Mouse (Mus musculus) forebrain, embryonic 11.5 days (tissue): ENCODE results near the gene Sobp. TPM values are rescaled to one million over a fixed set of nuclear protein-coding genes. Genes with fewer than 3 reads are reported as not detected.
A peak's percentile ranks its signal among the peaks of the same experiment; 100 is the strongest.

Experiments
- ATAC-seq: fragments of 200-750 bp; cut with Nextera tagmentation; replicated peaks from 2 replicates; pipeline ENCODE4 v1.8.0; 2017; ENCODE audit warnings: moderate TSS enrichment; ENCODE audit not compliant: low FRiP score
- DNase-seq: peaks from one replicate; pipeline ENCODE4 v3.0.0-alpha.2; 2017; ENCODE audit warnings: low spot score
- H3K27ac ChIP-seq: fragments of 300-500 bp; sonication (generic); 2 replicates; pipeline ENCODE4 v1.5.1; 2014; ENCODE audit warnings: low read depth, low read length
- H3K27me3 ChIP-seq: fragments of 300-500 bp; sonication (generic); 2 replicates; pipeline ENCODE4 v1.6.1; 2014; ENCODE audit warnings: mild to moderate bottlenecking, low read length, mixed read lengths; ENCODE audit not compliant: control insufficient read depth, insufficient read depth
- H3K36me3 ChIP-seq: fragments of 300-500 bp; sonication (generic); 2 replicates; pipeline ENCODE4 v1.6.1; 2014; ENCODE audit warnings: mild to moderate bottlenecking, low read length, moderate library complexity, mixed read lengths; ENCODE audit not compliant: control insufficient read depth, insufficient read depth
- H3K4me1 ChIP-seq: fragments of 300-500 bp; sonication (generic); replicated peaks from 2 replicates; pipeline ENCODE4 v1.6.1; 2014; ENCODE audit warnings: low read length, mixed read lengths; ENCODE audit not compliant: control insufficient read depth, insufficient read depth
- H3K4me2 ChIP-seq: fragments of 300-500 bp; sonication (generic); 2 replicates; pipeline ENCODE4 v1.6.1; 2014; ENCODE audit warnings: low read depth, mild to moderate bottlenecking, low read length, moderate library complexity, mixed read lengths; ENCODE audit not compliant: severe bottlenecking
- H3K4me3 ChIP-seq: fragments of 300-500 bp; sonication (generic); 2 replicates; pipeline ENCODE4 v1.5.1; 2014; ENCODE audit warnings: low read depth, low read length
- H3K9ac ChIP-seq: fragments of 300-500 bp; sonication (generic); 2 replicates; pipeline ENCODE4 v1.6.1; 2014; ENCODE audit warnings: low read length
- H3K9me3 ChIP-seq: fragments of 300-500 bp; sonication (generic); 2 replicates; pipeline ENCODE4 v1.6.1; 2016; ENCODE audit warnings: low read length, mixed read lengths; ENCODE audit not compliant: control insufficient read depth
- WGBS: fragments of 180-500 bp; shearing (Covaris S2); extraction: QIAGEN DNeasy Blood & Tissue Kit; methylation state at CpG from one replicate; pipeline ENCODE4 v1.1.7; 2014; 5-methylcytosine and 5-hydroxymethylcytosine counted together
- polyA plus RNA-seq: library from polyadenylated mRNA; unstranded; fragments of >200 nt; fragmentation: Nextera tagmentation; extraction: Ambion mirVana; gene quantifications from 2 replicates; pipeline ENCODE4 v1.2.1, GENCODE M21; 2014

Gene Sobp
- polyA plus RNA-seq, 1 experiment from 2014 or later = 5.5 TPM

- DNase-seq (no peak), ATAC-seq (no peak)
- WGBS = 83% methylated on average over 3 of the region's 3 CpGs
- Histone ChIP-seq H3K4me2 (no peak overlapping the region), H3K9ac (no peak overlapping the region), H3K9me3 (no peaks in the 10 kb centered on the region), H3K36me3 (no peaks in the 10 kb centered on the region), H3K27me3 (no peaks in the 10 kb centered on the region), H3K4me3 (no peak overlapping the region), H3K4me1 (peaks cover 2% of the 10 kb centered on the region; the same call in 1 of the 2 replicates), H3K27ac (no peak overlapping the region)
These were observed 58.0 kb downstream of the Sobp start for GRCm38 (mm10) chr10:43116083-43116927.

- no peaks in the 10 kb centered on the region for H3K9me3 ChIP-seq
- no peak for DNase-seq
These were observed 62.0 kb downstream of the Sobp start for GRCm38 (mm10) chr10:43112296-43112695.

DNA sequence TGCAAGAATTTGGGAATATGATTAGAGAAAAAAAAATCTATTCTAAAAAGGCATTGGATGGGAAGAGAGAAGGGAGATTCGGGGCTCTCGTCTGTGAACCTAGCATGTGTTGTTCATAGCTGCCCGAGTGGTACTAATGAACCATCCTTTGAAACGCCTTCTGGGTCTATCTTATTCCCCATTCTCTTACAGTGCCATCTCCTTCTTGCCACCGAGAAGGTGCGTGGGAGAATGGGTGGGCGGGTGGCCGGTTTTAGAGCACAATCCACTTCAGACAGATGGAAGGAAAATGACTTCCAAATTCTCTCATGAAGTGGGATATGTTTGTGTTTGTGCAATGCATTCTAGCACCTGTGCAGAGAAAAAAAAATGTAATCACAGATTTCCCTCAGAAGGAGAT lies 67.7 kb downstream of the Sobp start:
- 53% methylated on average over 8 of the region's 8 CpGs for WGBS
- no peak overlapping the region for H3K9ac ChIP-seq
- no peak overlapping the region for H3K4me3 ChIP-seq
- no peak for ATAC-seq
- H3K9me3 ChIP-seq = no peaks in the 10 kb centered on the region
- no peak for DNase-seq
- H3K4me1 ChIP-seq = peaks cover 4% of the 10 kb centered on the region
- H3K4me2 ChIP-seq = no peak overlapping the region
- no peaks in the 10 kb centered on the region for H3K27me3 ChIP-seq
- peak overlapping the region; percentile 57; the same call in 1 of the 2 replicates for H3K27ac ChIP-seq
- H3K36me3 ChIP-seq = no peaks in the 10 kb centered on the region

More at GRCm38 (mm10) chr10:43112296-43112695, 62.0 kb downstream of the Sobp start:
- Histone ChIP-seq H3K4me3 (no peak overlapping the region), H3K4me2 (no peak overlapping the region), H3K4me1 (peaks cover 2% of the 10 kb centered on the region; the same call in 1 of the 2 replicates), H3K27ac (no peak overlapping the region), H3K9ac (no peak overlapping the region), H3K36me3 (no peaks in the 10 kb centered on the region), H3K27me3 (no peaks in the 10 kb centered on the region)
- 55% methylated on average over 7 of the region's 7 CpGs for WGBS
- ATAC-seq = peak; percentile 63; the same call in 1 of the 2 replicates

DNA sequence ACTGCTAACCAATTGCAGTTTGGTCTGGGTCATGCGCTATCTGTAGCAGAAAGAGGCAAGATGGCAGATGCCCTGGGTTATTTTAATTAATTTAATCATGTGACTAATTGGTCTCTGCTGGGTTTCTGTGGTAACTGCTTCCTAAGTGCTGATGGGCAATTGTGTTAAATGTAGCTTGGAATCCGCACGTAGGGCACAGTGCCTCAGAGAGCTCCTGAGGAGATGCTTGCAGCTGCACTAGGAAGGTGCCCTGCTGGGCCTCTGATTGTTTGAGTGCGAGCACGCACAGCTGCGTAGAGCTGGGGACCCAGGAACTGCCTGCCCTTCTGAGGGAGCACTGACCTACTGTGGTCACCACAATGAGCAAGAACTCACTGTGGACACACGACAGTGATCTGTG lies 68.1 kb downstream of the Sobp start:
- Histone ChIP-seq H3K4me2 (no peak overlapping the region), H3K4me1 (peaks cover 5% of the 10 kb centered on the region), H3K9ac (no peak overlapping the region), H3K36me3 (no peaks in the 10 kb centered on the region), H3K27ac (peak overlapping the region; percentile 57; the same call in 1 of the 2 replicates), H3K9me3 (no peaks in the 10 kb centered on the region), H3K27me3 (no peaks in the 10 kb centered on the region), H3K4me3 (no peak overlapping the region)
- ATAC-seq = peak; percentile 83
- DNase-seq = no peak
- WGBS = 16% methylated on average over 7 of the region's 7 CpGs

DNA sequence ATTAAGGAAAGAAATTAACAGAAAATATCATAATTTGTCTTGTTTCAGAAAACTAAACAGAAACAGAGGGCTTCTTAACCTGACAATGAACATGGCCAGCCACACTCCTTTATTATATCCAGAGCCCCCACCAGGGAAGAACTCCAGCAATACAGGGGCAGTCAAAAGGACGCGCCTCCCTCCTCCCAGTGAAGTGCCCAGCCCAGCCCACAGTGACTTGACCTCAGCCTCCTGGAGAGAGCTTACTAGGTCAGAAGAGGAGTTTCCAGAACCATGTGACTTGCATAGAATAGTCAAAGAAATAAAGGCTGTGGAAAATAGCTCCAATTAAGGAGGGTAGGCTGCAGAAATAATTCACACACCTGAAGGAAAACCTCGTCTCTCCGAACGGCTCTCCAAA lies 73.8 kb downstream of the Sobp start:
- H3K9ac ChIP-seq = no peak overlapping the region
- H3K9me3 ChIP-seq = no peaks in the 10 kb centered on the region
- peaks cover 12% of the 10 kb centered on the region for H3K4me1 ChIP-seq
- no peak overlapping the region for H3K4me2 ChIP-seq
- H3K4me3 ChIP-seq = no peak overlapping the region
- peak; percentile 37; the same call in 1 of the 2 replicates for ATAC-seq
- H3K27me3 ChIP-seq = no peaks in the 10 kb centered on the region
- no peaks in the 10 kb centered on the region for H3K36me3 ChIP-seq
- no peak overlapping the region for H3K27ac ChIP-seq
- 16% methylated on average over 5 of the region's 5 CpGs for WGBS
- DNase-seq = no peak

DNA sequence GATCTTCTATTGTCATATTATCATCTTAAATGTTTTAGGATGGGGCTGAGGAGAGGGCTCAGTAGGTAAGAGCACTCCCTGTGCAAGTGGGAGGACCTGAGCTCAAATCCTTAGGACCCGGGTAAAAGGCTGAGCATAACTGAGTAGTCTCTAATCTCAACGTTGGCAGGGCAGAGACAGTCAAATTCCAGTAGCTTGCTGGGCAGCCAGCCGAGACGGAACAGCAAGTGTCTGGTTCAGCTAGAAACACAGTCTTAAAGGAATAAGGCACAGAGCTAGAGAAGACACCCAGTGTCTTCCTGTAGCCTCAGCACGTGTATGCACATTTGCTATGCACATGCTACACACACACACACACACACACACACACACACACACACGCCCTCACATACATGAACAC lies 75.1 kb downstream of the Sobp start:
- Histone ChIP-seq H3K27ac (no peak overlapping the region), H3K4me2 (no peak overlapping the region), H3K36me3 (no peaks in the 10 kb centered on the region), H3K27me3 (no peaks in the 10 kb centered on the region), H3K9me3 (no peaks in the 10 kb centered on the region), H3K9ac (no peak overlapping the region), H3K4me1 (peaks cover 19% of the 10 kb centered on the region), H3K4me3 (no peak overlapping the region)
- ATAC-seq (no peak), DNase-seq (no peak)
- 71% methylated on average over 6 of the region's 6 CpGs for WGBS

DNA sequence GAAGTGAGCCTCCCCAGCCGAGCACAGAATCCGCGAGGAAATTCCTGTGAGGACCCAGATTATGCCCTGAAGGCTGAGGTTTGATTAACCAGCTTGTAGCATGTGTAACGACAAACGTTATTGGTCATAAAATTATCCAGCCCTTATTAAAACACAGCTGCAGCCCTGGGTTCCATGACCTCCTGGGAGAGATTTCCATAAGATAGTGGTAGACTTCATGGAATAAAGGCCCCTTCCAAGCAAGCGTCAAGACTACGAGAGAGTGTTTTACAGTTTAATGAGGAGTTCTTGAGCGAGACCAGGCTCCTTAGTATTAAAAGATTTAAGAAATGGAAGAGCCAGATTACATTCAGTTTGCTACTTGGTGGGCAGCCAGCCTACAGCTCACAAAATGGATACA lies 76.6 kb downstream of the Sobp start:
- Histone ChIP-seq H3K4me3 (no peak overlapping the region), H3K4me1 (peaks cover 23% of the 10 kb centered on the region), H3K9me3 (no peaks in the 10 kb centered on the region), H3K36me3 (no peaks in the 10 kb centered on the region), H3K4me2 (no peak overlapping the region), H3K9ac (no peak overlapping the region), H3K27me3 (no peaks in the 10 kb centered on the region), H3K27ac (no peak overlapping the region)
- DNase-seq = no peak
- WGBS = 68% methylated on average over 8 of the region's 8 CpGs
- ATAC-seq = no peak

DNA sequence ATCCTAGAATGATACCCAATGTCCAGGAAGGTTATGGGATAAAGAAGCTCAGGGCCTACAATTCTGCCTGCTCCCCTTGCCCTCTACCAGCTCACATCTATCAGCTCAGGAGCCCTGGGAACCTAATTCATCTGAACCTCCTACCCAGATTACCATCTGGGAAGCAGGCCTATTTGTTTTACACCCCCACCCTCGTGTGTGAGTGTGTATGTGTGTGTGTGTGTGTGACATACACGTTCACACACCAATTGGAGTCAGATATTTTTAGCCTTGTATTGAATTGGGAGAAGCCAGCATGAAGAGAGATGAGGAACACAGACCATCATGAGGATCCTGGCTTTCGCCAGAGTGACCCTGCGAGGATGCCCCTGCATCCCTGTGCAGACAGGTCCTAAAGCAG lies 77.7 kb downstream of the Sobp start:
- ATAC-seq (no peak), DNase-seq (no peak)
- Histone ChIP-seq H3K4me2 (no peak overlapping the region), H3K27me3 (no peaks in the 10 kb centered on the region), H3K36me3 (no peaks in the 10 kb centered on the region), H3K9me3 (no peaks in the 10 kb centered on the region), H3K4me1 (peaks cover 23% of the 10 kb centered on the region), H3K27ac (no peak overlapping the region), H3K9ac (no peak overlapping the region), H3K4me3 (no peak overlapping the region)
- 77% methylated on average over 4 of the region's 4 CpGs for WGBS

- Histone ChIP-seq H3K9me3 (no peaks in the 10 kb centered on the region), H3K9ac (no peak overlapping the region), H3K4me3 (no peak overlapping the region), H3K4me1 (peaks cover 15% of the 10 kb centered on the region), H3K36me3 (no peaks in the 10 kb centered on the region), H3K27me3 (no peaks in the 10 kb centered on the region), H3K27ac (no peak overlapping the region), H3K4me2 (no peak overlapping the region)
- ATAC-seq (no peak; the same call in 1 of the 2 replicates), DNase-seq (peak; percentile 74)
- 8% methylated on average over 5 of the region's 5 CpGs for WGBS
These were observed 79.8 kb downstream of the Sobp start for GRCm38 (mm10) chr10:43094537-43094936.
